Mouse (Mus musculus) embryonic facial prominence, embryonic 15.5 days (tissue): Measurements from ENCODE around the gene Hcar2. TPM values are rescaled to one million over a fixed set of nuclear protein-coding genes. Genes with fewer than 3 reads are reported as not detected.

ENCODE experiments used
- ATAC-seq: fragments of 200-750 bp; cut with Nextera tagmentation; 2 replicates; pipeline ENCODE4 v1.8.0; 2017; ENCODE audit warnings: low read depth, moderate TSS enrichment; ENCODE audit not compliant: insufficient number of reproducible peaks, low FRiP score, low TSS enrichment
- H3K27ac ChIP-seq: fragments of 300-500 bp; sonication (generic); replicated peaks from 2 replicates; pipeline ENCODE4 v1.5.1; 2015; ENCODE audit warnings: mild to moderate bottlenecking, inconsistent platforms
- H3K27me3 ChIP-seq: fragments of 300-500 bp; sonication (generic); 2 replicates; pipeline ENCODE4 v1.6.1; 2015; ENCODE audit warnings: inconsistent platforms
- H3K36me3 ChIP-seq: fragments of 300-500 bp; sonication (generic); 2 replicates; pipeline ENCODE4 v1.6.1; 2015; ENCODE audit warnings: mild to moderate bottlenecking, inconsistent platforms
- H3K4me1 ChIP-seq: fragments of 300-500 bp; sonication (generic); 2 replicates; pipeline ENCODE4 v1.6.1; 2015; ENCODE audit warnings: inconsistent platforms
- H3K4me2 ChIP-seq: fragments of 300-500 bp; sonication (generic); replicated peaks from 2 replicates; pipeline ENCODE4 v1.6.1; 2015; ENCODE audit warnings: mild to moderate bottlenecking, inconsistent platforms
- H3K4me3 ChIP-seq: fragments of 300-500 bp; sonication (generic); replicated peaks from 2 replicates; pipeline ENCODE4 v1.5.1; 2015; ENCODE audit warnings: mild to moderate bottlenecking, inconsistent platforms
- H3K9ac ChIP-seq: fragments of 300-500 bp; sonication (generic); 2 replicates; pipeline ENCODE4 v1.6.1; 2015; ENCODE audit warnings: inconsistent platforms
- H3K9me3 ChIP-seq: fragments of 300-500 bp; sonication (generic); replicated peaks from 2 replicates; pipeline ENCODE4 v1.6.1; 2016; ENCODE audit warnings: inconsistent platforms
- WGBS: fragments of 180-500 bp; shearing (Covaris S2); methylation state at CpG from one replicate; pipeline ENCODE4 v1.1.7; 2015; 5-methylcytosine and 5-hydroxymethylcytosine counted together
- polyA plus RNA-seq: library from polyadenylated mRNA; unstranded; fragments of >200 nt; fragmentation: Nextera tagmentation; extraction: Ambion mirVana; gene quantifications from 2 replicates; pipeline ENCODE4 v1.2.1, GENCODE M21; 2015

Hcar2 gene
- polyA plus RNA-seq, 1 experiment from 2014 or later = 7.5 TPM

DNA sequence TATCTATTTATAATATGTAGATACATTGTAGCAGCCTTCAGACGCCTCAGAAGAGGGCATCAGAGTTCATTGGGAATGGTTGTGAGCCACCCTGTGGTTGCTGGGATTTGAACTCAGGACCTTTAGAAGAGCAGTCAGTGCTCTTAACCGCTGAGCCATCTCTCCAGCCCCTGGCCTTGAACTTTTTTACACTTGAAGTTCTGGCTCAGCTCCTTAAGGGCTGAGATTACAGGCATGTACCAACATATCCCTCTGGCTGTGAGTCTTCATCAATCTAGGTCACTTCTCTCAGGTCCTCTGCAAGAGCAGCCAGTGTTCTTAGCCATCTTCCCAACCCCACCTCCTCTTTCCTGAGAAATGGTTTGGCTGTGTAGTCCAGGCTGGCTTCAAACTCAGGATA lies 25.0 kb upstream of the Hcar2 start:
- H3K4me2 ChIP-seq = no peak overlapping the region
- H3K9ac ChIP-seq = no peak overlapping the region
- 66% methylated on average over 2 of the region's 2 CpGs for WGBS
- no peak overlapping the region for H3K4me3 ChIP-seq
- H3K27me3 ChIP-seq = no peaks in the 10 kb centered on the region
- no peak for ATAC-seq
- no peaks in the 10 kb centered on the region for H3K36me3 ChIP-seq
- H3K4me1 ChIP-seq = no peaks in the 10 kb centered on the region
- H3K9me3 ChIP-seq = no peaks in the 10 kb centered on the region
- no peak overlapping the region for H3K27ac ChIP-seq

DNA sequence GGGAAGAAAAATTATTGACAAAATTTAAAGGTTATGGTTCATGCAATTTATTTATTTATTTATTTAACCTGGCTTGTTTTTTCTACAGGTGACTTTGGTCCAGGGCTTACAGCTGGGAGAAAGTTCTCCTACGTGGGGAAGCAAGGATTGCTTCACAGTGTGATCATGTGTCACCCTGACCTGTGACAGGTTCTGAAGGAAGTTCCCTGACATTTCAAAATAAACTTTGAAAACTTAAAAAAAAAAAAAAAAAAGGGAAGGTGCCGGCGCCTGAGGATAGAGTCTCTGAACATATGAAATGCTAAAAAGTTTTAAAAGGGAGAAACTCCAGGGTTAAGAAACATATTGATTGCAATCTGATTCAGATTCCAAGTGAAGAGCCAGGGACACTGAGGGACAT lies 21.1 kb upstream of the Hcar2 start:
- no peaks in the 10 kb centered on the region for H3K4me1 ChIP-seq
- WGBS = 62% methylated on average over 3 of the region's 3 CpGs
- ATAC-seq = no peak

DNA sequence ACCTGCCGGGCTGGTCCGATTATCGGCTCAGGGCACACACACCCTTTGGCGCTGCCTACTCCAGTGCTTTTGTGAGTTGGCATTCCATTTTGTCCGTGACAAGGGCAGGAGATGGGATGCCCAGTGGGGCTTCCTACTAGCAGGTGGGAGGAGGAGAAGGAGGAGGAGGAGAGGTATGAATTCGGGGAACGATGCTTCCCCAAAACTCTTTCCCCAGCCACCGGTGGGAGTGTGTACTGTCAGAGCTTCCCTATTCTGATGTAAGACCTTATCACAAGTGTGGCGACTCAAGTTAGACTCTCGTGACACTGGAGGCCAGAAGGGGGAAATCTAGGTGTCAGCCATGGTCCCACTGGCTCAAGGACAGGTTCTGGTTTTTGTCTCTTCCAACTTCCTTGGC lies 19.0 kb upstream of the Hcar2 start:
- H3K9ac ChIP-seq = no peak overlapping the region
- H3K4me1 ChIP-seq = peaks cover 11% of the 10 kb centered on the region
- H3K36me3 ChIP-seq = no peaks in the 10 kb centered on the region
- no peak overlapping the region for H3K27ac ChIP-seq
- H3K4me3 ChIP-seq = no peak overlapping the region
- H3K9me3 ChIP-seq = no peaks in the 10 kb centered on the region
- no peak overlapping the region for H3K4me2 ChIP-seq
- 73% methylated on average over 10 of the region's 10 CpGs for WGBS
- no peak for ATAC-seq
- H3K27me3 ChIP-seq = no peaks in the 10 kb centered on the region

More for the DNA sequence above, 21.1 kb upstream of the Hcar2 start:
- Histone ChIP-seq H3K9ac (no peak overlapping the region), H3K27ac (no peak overlapping the region), H3K4me2 (no peak overlapping the region), H3K4me3 (no peak overlapping the region), H3K36me3 (no peaks in the 10 kb centered on the region), H3K27me3 (no peaks in the 10 kb centered on the region), H3K9me3 (no peaks in the 10 kb centered on the region)

DNA sequence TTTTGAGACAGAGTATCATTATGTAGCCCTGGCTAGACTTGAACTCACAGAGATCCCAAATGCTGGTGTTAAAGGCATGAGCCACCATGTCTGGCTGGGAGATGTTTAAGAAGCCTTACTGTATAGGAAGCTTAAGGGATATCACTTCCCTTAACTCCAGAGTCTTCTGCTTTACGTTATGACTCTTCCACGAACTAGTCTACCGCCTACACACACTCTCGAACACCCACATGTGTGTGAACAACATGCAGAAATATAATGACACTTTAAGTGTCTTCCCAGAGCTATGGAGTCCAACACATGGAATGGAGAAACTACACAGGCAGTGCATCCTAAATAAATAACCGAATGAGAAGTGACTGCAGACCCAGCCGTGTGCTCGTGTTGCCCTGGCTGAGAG lies 18.6 kb upstream of the Hcar2 start:
- no peaks in the 10 kb centered on the region for H3K36me3 ChIP-seq
- H3K4me1 ChIP-seq = peaks cover 15% of the 10 kb centered on the region
- H3K4me2 ChIP-seq = no peak overlapping the region
- ATAC-seq = no peak
- H3K4me3 ChIP-seq = no peak overlapping the region
- WGBS = 72% methylated on average over 7 of the region's 7 CpGs
- no peaks in the 10 kb centered on the region for H3K27me3 ChIP-seq
- H3K9ac ChIP-seq = no peak overlapping the region
- no peaks in the 10 kb centered on the region for H3K9me3 ChIP-seq
- no peak overlapping the region for H3K27ac ChIP-seq

DNA sequence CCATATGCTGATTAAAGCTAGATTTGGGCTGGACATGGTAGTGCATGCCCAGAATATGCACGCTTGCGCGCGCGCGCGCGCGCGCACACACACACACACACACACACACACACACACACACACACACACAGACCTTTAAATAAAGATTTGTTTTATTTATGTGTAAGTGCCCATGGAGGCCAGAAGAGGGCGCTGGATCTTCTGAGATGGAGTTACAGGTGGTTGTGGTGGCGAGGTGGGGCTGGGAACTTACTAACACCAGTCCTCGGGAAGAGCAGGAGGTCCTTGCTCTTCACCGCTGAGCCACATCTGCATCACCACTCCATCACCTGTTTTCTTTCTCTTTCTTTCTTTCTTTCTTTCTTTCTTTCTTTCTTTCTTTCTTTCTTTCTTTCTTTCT lies 15.5 kb upstream of the Hcar2 start:
- Histone ChIP-seq H3K4me3 (no peak overlapping the region), H3K9me3 (no peaks in the 10 kb centered on the region), H3K9ac (no peak overlapping the region), H3K27ac (no peak overlapping the region), H3K36me3 (no peaks in the 10 kb centered on the region), H3K4me1 (peaks cover 20% of the 10 kb centered on the region), H3K27me3 (no peaks in the 10 kb centered on the region), H3K4me2 (no peak overlapping the region)
- 84% methylated on average over 14 of the region's 14 CpGs for WGBS
- ATAC-seq = no peak

DNA sequence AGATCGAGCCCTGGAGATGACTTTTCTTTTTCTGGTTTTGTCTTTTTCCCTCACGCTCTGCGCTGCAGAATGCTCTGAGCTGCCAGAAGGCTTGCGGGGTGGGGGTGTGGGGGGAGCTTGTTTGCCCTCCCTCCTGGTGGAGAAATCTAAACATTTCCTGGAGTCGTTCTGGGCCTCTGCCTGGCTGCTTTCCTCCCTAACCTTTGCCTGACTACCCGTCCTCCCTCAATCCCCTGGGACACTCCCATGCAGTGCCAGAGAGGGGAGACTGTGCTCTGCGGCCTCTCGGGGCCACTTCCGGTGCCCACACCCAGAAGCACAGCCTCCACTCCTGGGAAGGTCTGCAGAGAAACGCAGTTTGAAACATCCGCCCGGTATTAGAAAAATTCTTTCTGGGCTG lies 14.6 kb upstream of the Hcar2 start, which contains the start of gene Hcar1:
Gene Hcar1, minus strand, starts transcription at position 93 of the 400 bp plus-strand sequence.
- Histone ChIP-seq H3K4me1 (peaks cover 20% of the 10 kb centered on the region), H3K36me3 (no peaks in the 10 kb centered on the region), H3K9ac (no peak within 1 kb of the TSS), H3K4me3 (0 out of 2 replicates have a peak within 1 kb of the TSS, but pooled peaks have one; percentile 3), H3K4me2 (peak within 1 kb of the TSS; percentile 27), H3K27me3 (no peaks in the 10 kb centered on the region), H3K27ac (peak within 1 kb of the TSS; percentile 45; the same call in 1 of the 2 replicates), H3K9me3 (no peaks in the 10 kb centered on the region)
- peak; percentile 17; the same call in 1 of the 2 replicates for ATAC-seq
- 46% methylated on average over 12 of the region's 12 CpGs for WGBS

DNA sequence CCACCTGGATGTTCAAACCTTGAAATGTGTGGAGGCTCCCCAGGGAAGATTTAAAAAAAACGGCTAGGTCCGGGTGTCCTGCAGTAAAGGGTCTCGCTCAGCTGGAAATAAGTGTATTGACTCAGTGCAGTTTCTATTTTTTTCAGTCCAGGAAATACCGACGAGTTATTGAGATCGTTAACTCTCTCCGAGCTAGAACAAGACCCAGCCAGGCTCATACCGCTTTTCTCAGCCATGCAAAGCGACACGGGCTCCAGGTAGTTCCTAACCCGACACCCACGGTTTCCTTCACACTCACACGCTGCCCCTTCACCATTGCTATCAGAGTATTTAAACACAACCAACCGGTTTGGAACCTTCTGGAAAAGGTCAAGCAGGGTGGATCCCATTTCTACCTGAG lies 12.8 kb upstream of the Hcar2 start:
- Histone ChIP-seq H3K27ac (no peak overlapping the region), H3K9me3 (no peaks in the 10 kb centered on the region), H3K27me3 (no peaks in the 10 kb centered on the region), H3K4me2 (peak overlapping the region; percentile 33), H3K36me3 (no peaks in the 10 kb centered on the region), H3K4me3 (peak overlapping the region; percentile 14; the same call in 1 of the 2 replicates), H3K4me1 (peaks cover 20% of the 10 kb centered on the region), H3K9ac (no peak overlapping the region)
- no peak for ATAC-seq
- 49% methylated on average over 14 of the region's 14 CpGs for WGBS

DNA sequence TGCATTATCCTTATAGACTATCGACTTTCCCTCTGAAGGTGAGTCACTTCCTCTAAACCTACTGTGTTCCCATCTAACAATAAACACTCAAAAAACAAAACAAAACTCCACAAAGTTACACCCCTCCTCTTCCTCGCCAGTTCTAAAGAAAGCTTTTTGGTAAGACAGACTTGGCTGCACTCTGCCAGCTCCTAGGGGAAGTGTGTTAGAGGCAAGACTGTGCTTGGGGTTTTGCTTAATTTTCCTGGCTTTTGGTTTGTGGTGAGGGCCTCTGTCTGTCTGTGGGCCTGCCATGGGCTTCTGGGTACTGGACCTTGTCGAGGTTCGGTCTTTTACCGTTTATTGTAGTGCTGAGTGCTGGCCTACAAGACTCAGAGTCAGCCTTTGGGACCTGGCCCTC lies 8.9 kb upstream of the Hcar2 start:
- 89% methylated on average over 5 of the region's 5 CpGs for WGBS
- Histone ChIP-seq H3K36me3 (no peaks in the 10 kb centered on the region), H3K27ac (no peak overlapping the region), H3K9me3 (no peaks in the 10 kb centered on the region), H3K9ac (no peak overlapping the region), H3K4me3 (no peak overlapping the region), H3K4me2 (no peak overlapping the region), H3K4me1 (0 out of 2 replicates have a peak, but pooled peaks cover 7% of the 10 kb centered on the region), H3K27me3 (no peaks in the 10 kb centered on the region)
- no peak for ATAC-seq

DNA sequence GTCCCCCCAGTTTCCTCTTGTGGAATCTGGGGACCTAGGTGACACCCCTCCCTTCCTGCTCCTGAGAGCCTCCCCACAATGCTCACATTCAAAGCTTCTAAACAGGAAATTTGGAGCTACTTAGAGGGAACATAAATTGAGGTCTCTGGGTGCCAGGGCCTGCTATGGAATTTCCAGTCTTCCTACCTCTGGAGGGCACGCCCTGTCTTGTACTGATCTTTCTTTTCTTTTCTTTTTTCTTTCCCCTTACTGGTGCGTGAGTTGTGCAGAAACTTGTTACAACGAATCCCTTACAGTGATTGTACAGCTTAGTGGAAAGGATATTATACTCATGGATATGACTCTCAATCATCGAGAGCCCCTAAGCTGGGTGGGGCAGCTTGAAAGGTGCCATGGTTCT lies 4.3 kb upstream of the Hcar2 start:
- 66% methylated on average over 4 of the region's 4 CpGs for WGBS
- Histone ChIP-seq H3K4me3 (no peak overlapping the region), H3K9ac (no peak overlapping the region), H3K9me3 (no peaks in the 10 kb centered on the region), H3K4me2 (no peak overlapping the region), H3K36me3 (no peaks in the 10 kb centered on the region), H3K27ac (peak overlapping the region; percentile 74), H3K27me3 (no peaks in the 10 kb centered on the region), H3K4me1 (0 out of 2 replicates have a peak, but pooled peaks cover 3% of the 10 kb centered on the region)
- no peak for ATAC-seq

DNA sequence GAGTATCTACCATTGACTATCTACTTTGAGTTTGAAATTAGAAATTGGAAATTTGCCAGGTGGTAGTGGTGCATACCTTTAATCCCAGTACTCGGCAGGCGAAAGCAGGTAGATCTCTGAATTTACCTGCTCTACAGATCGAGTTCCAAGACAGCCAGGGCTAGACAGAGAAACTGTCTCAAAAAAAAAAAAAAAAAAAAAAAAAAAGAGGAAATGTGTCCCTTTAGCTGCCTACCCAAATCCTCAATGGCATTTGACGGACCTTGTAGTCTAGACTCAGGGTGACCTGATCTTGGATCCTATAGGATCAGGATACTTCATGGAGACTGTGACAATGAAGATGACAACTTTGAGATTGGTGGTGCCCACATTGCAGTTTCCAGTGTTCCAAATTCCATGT lies 1.2 kb upstream of the Hcar2 start:
- Histone ChIP-seq H3K4me3 (no peak overlapping the region), H3K36me3 (no peaks in the 10 kb centered on the region), H3K27ac (no peak overlapping the region), H3K4me1 (0 out of 2 replicates have a peak, but pooled peaks cover 3% of the 10 kb centered on the region), H3K27me3 (no peaks in the 10 kb centered on the region), H3K4me2 (no peak overlapping the region), H3K9ac (no peak overlapping the region), H3K9me3 (no peaks in the 10 kb centered on the region)
- ATAC-seq = no peak
- 63% methylated on average over 4 of the region's 4 CpGs for WGBS

DNA sequence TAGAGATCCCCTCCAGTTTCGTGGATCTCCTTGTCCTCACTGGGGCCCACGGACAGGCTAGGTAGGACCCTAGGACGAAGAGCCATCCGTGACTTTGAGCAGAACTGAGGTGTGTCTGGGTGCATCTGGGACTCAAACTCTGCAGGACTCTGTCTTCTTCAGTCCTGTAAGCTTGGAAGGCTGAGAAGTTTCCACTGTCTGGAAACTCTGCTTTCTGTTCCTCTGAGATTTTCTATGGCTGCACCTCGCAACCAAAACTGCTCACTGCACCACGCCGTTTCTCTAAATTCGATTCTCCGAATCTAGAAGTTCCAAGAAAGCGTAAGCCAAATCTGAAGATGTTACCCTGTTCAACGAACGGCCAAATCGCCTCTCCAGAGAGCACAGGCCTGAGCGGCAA lies 1.4 kb downstream of the Hcar2 start:
- Histone ChIP-seq H3K27ac (no peak overlapping the region), H3K9ac (no peak overlapping the region), H3K27me3 (no peaks in the 10 kb centered on the region), H3K4me1 (peaks cover 6% of the 10 kb centered on the region; the same call in 1 of the 2 replicates), H3K9me3 (no peaks in the 10 kb centered on the region), H3K4me3 (no peak overlapping the region), H3K4me2 (no peak overlapping the region), H3K36me3 (no peaks in the 10 kb centered on the region)
- WGBS = 85% methylated on average over 14 of the region's 14 CpGs
- ATAC-seq = no peak
